10 mouse cellular contexts compared by ENCODE assay signal in genomic region chr4:41772946-41773345, GRCm38 (mm10). TPM values are rescaled to one million over a fixed set of nuclear protein-coding genes. Genes with fewer than 3 reads are reported as not detected.
DNase-seq lines count a peak whose midpoint lies in the region; ATAC-seq and TF ChIP-seq lines count a peak whose summit lies in the region.
"Not testable (repeated sequence)": the region's sequence is repeated elsewhere in the genome, so short reads cannot be mapped to it uniquely, and the experiment has no call there.
"Had no signal": no experiment of that assay in that cellular context is flagged by ENCODE, and none has a peak within 500 bp of the region (broad histone marks: within the 10 kb centered on the region; RNA-seq: fewer than 3 reads in every experiment).

No protein-coding gene starts in this region.

- not testable (repeated sequence) for TF ChIP-seq POLR2A in lung, adult 2 months (IDR thresholded peaks at IDR 0.05; ENCODE audit: borderline replicate concordance, extremely low read depth, low read depth, low read length)

- peak overlapping the region; percentile 38; the same call in 1 of the 2 replicates for H3K4me2 ChIP-seq in embryonic facial prominence, embryonic 15.5 days (replicated peaks)
- peak overlapping the region; percentile 52 for H3K4me2 ChIP-seq in heart, embryonic 11.5 days
- H3K4me2 ChIP-seq in neural tube, embryonic 12.5 days (replicated peaks), result peak overlapping the region; percentile 48

- not testable (repeated sequence) for H3K9ac ChIP-seq in embryonic facial prominence, embryonic 15.5 days; heart, embryonic 11.5 days (ENCODE audit: low read depth, low read length); neural tube, embryonic 12.5 days

- TF ChIP-seq CTCF in left cerebral cortex, adult 2 months (IDR thresholded peaks at IDR 0.05); lung, adult 2 months (IDR thresholded peaks at IDR 0.05; ENCODE audit: insufficient read depth, low read length): not testable (repeated sequence)

- H3K4me1 ChIP-seq in embryonic facial prominence, embryonic 15.5 days; heart, embryonic 11.5 days (ENCODE audit: control insufficient read depth, insufficient read depth, low read length); lung, adult 2 months (ENCODE audit: control insufficient read depth, insufficient read depth, low read length); neural tube, embryonic 12.5 days: not testable (repeated sequence)

- not testable (repeated sequence) for H3K9me3 ChIP-seq in embryonic facial prominence, embryonic 15.5 days (replicated peaks); heart, embryonic 11.5 days (replicated peaks; ENCODE audit: control insufficient read depth, low read length); neural tube, embryonic 12.5 days

- ATAC-seq in embryonic facial prominence, embryonic 15.5 days (ENCODE audit: insufficient number of reproducible peaks, low FRiP score, low TSS enrichment, low read depth); heart, embryonic 11.5 days (replicated peaks; ENCODE audit: insufficient number of reproducible peaks, low FRiP score, low TSS enrichment); neural tube, embryonic 12.5 days (ENCODE audit: low FRiP score, low read depth): not testable (repeated sequence)

- H3K27ac ChIP-seq in embryonic facial prominence, embryonic 15.5 days (replicated peaks); heart, embryonic 11.5 days (ENCODE audit: low read depth, low read length); neural tube, embryonic 12.5 days: not testable (repeated sequence)
- H3K27ac ChIP-seq in left cerebral cortex, adult 2 months, result peak overlapping the region; percentile 29

- not testable (repeated sequence) for H3K36me3 ChIP-seq in embryonic facial prominence, embryonic 15.5 days; heart, embryonic 11.5 days (ENCODE audit: control insufficient read depth, insufficient read depth, low read length); neural tube, embryonic 12.5 days

- H3K4me3 ChIP-seq in embryonic facial prominence, embryonic 15.5 days (replicated peaks), result peak overlapping the region; percentile 22; the same call in 1 of the 2 replicates
- H3K4me3 ChIP-seq in heart, embryonic 11.5 days (ENCODE audit: low read depth, low read length), result peak overlapping the region; percentile 30
- H3K4me3 ChIP-seq in left cerebral cortex, adult 2 months, result peak overlapping the region; percentile 45
- peak overlapping the region; percentile 28 for H3K4me3 ChIP-seq in lung, adult 2 months (replicated peaks; ENCODE audit: extremely low read depth, low read depth, low read length)
- H3K4me3 ChIP-seq in neural tube, embryonic 12.5 days, result peak overlapping the region; percentile 22; the same call in 1 of the 2 replicates

- intact Hi-C loops in left cerebral cortex, adult 2 months (cut with DNase I), result not testable (repeated sequence)

- H3K27me3 ChIP-seq in embryonic facial prominence, embryonic 15.5 days; heart, embryonic 11.5 days (ENCODE audit: control insufficient read depth, insufficient read depth, low read length); neural tube, embryonic 12.5 days (replicated peaks): not testable (repeated sequence)

- peak; percentile 39 for DNase-seq in adrenal gland, postnatal 14 days
- peak; percentile 20 for DNase-seq in induced T-regulatory cell, adult 2 months (ENCODE audit: low read depth)
- not testable (repeated sequence) for DNase-seq in left cerebral cortex, adult 2 months (ENCODE audit: extremely low spot score in 1 of 2, low spot score in 2 of 2); lung, adult 2 months

- WGBS in embryonic facial prominence, embryonic 15.5 days, result 3% methylated on average over 7 of the region's 16 CpGs
- 8% methylated on average over 5 of the region's 16 CpGs for WGBS in heart, embryonic 11.5 days (ENCODE audit: insufficient replicate concordance)
- WGBS in lung, adult 2 months, result 13% methylated on average over 7 of the region's 16 CpGs
- WGBS in neural tube, embryonic 12.5 days, result 4% methylated on average over 9 of the region's 16 CpGs

RNA-seq across cellular contexts. Expression of gene Ccl27a, which starts 1.1 kb away (rescaled TPM):
- total RNA-seq in adrenal gland, postnatal 14 days (2021), result 29.7 and 34.9 TPM in 2 replicates
- polyA plus RNA-seq in embryonic facial prominence, embryonic 15.5 days (2015; fragmentation: Nextera tagmentation; extraction: Ambion mirVana), result 36.5 and 43.8 TPM in 2 replicates
- 42.6 and 42.7 TPM in 2 replicates for polyA plus RNA-seq in heart, embryonic 11.5 days (2014; fragmentation: Nextera tagmentation; extraction: Ambion mirVana)
- total RNA-seq in left cerebral cortex, adult 2 months (2021), result 100 to 1,000 TPM; 250 to 265 TPM
- polyA plus RNA-seq in lung, adult 2 months (2012; rRNA removed), result 34.5 and 43.2 TPM in 2 replicates
- polyA plus RNA-seq in neural tube, embryonic 12.5 days (2016; fragmentation: Nextera tagmentation; extraction: Ambion mirVana), result 133 and 136 TPM in 2 replicates

RNA-seq across cellular contexts. Expression of gene Sigmar1, which starts 17.0 kb away (rescaled TPM):
- 67.1 and 76.7 TPM in 2 replicates for total RNA-seq in adrenal gland, postnatal 14 days (2021)
- 75.9 and 79.7 TPM in 2 replicates for polyA plus RNA-seq in embryonic facial prominence, embryonic 15.5 days (2015; fragmentation: Nextera tagmentation; extraction: Ambion mirVana)
- polyA plus RNA-seq in heart, embryonic 11.5 days (2014; fragmentation: Nextera tagmentation; extraction: Ambion mirVana), result 69.9 and 76.8 TPM in 2 replicates
- total RNA-seq in left cerebral cortex, adult 2 months (2021), result 10 to 100 TPM; 58.0 to 58.9 TPM
- 70.9 and 83.3 TPM in 2 replicates for polyA plus RNA-seq in lung, adult 2 months (2012; rRNA removed)
- 60.7 and 63.7 TPM in 2 replicates for polyA plus RNA-seq in neural tube, embryonic 12.5 days (2016; fragmentation: Nextera tagmentation; extraction: Ambion mirVana)

RNA-seq across cellular contexts. Expression of gene Galt, which starts 17.9 kb away (rescaled TPM):
- 36.1 and 42.3 TPM in 2 replicates for total RNA-seq in adrenal gland, postnatal 14 days (2021)
- 41.4 and 45.5 TPM in 2 replicates for polyA plus RNA-seq in embryonic facial prominence, embryonic 15.5 days (2015; fragmentation: Nextera tagmentation; extraction: Ambion mirVana)
- polyA plus RNA-seq in heart, embryonic 11.5 days (2014; fragmentation: Nextera tagmentation; extraction: Ambion mirVana), result 63.1 and 65.1 TPM in 2 replicates
- 10 to 100 TPM; 85.8 to 88.5 TPM for total RNA-seq in left cerebral cortex, adult 2 months (2021)
- polyA plus RNA-seq in lung, adult 2 months (2012; rRNA removed), result 95.1 and 103 TPM in 2 replicates
- 25.2 and 27.3 TPM in 2 replicates for polyA plus RNA-seq in neural tube, embryonic 12.5 days (2016; fragmentation: Nextera tagmentation; extraction: Ambion mirVana)

RNA-seq across cellular contexts. Expression of gene Arid3c, which starts 42.0 kb away (rescaled TPM):
- total RNA-seq in adrenal gland, postnatal 14 days (2021), result not detected in 2 replicates
- 0.12 and 0.16 TPM in 2 replicates for polyA plus RNA-seq in embryonic facial prominence, embryonic 15.5 days (2015; fragmentation: Nextera tagmentation; extraction: Ambion mirVana)
- not detected in 2 replicates for polyA plus RNA-seq in heart, embryonic 11.5 days (2014; fragmentation: Nextera tagmentation; extraction: Ambion mirVana)
- under 1 TPM in 1 of 2 experiments, not detected in 1; 0.52 TPM for total RNA-seq in left cerebral cortex, adult 2 months (2021)
- polyA plus RNA-seq in lung, adult 2 months (2012; rRNA removed), result not detected in 2 replicates
- 1.4 and 1.5 TPM in 2 replicates for polyA plus RNA-seq in neural tube, embryonic 12.5 days (2016; fragmentation: Nextera tagmentation; extraction: Ambion mirVana)
- total RNA-seq: gastrocnemius, postnatal 14 days; layer of hippocampus, postnatal 36 days had no signal
- polyA plus RNA-seq: inflammation-experienced regulatory T-cells, adult 6 months had no signal

RNA-seq across cellular contexts. Expression of gene Dctn3, which starts 50.0 kb away (rescaled TPM):
- 106 and 110 TPM in 2 replicates for total RNA-seq in adrenal gland, postnatal 14 days (2021)
- polyA plus RNA-seq in embryonic facial prominence, embryonic 15.5 days (2015; fragmentation: Nextera tagmentation; extraction: Ambion mirVana), result 139 and 146 TPM in 2 replicates
- 120 and 126 TPM in 2 replicates for polyA plus RNA-seq in heart, embryonic 11.5 days (2014; fragmentation: Nextera tagmentation; extraction: Ambion mirVana)
- total RNA-seq in left cerebral cortex, adult 2 months (2021), result 100 to 1,000 TPM; 165 TPM
- polyA plus RNA-seq in lung, adult 2 months (2012; rRNA removed), result 44.3 and 45.0 TPM in 2 replicates
- polyA plus RNA-seq in neural tube, embryonic 12.5 days (2016; fragmentation: Nextera tagmentation; extraction: Ambion mirVana), result 225 and 233 TPM in 2 replicates
